ENCODE assay signal across 8 mouse cellular contexts in genomic region chr13:51170691-51171680, GRCm38 (mm10). TPM values are rescaled to one million over a fixed set of nuclear protein-coding genes. Genes with fewer than 3 reads are reported as not detected.
DNase-seq lines count a peak whose midpoint lies in the region; ATAC-seq and TF ChIP-seq lines count a peak whose summit lies in the region.

Gene Nxnl2, plus strand, starts transcription at chr13:51171022.

- H3K4me2 ChIP-seq in lung, embryonic 14.5 days, result peak within 1 kb of the TSS; percentile 98

- ATAC-seq in lung, embryonic 14.5 days (ENCODE audit: insufficient read depth), result peak; percentile 82
- peak; percentile 59 for ATAC-seq in neutrophil, adult 5-6 weeks (ENCODE audit: extremely low read depth, insufficient number of reproducible peaks, low FRiP score, poor library complexity, severe bottlenecking)

- no peaks in the 10 kb centered on the region for H3K9me3 ChIP-seq in lung, embryonic 14.5 days (ENCODE audit: low read depth, low read length)

- TF ChIP-seq CTCF in cortical plate, adult 2 months (IDR thresholded peaks at IDR 0.05; ENCODE audit: extremely low read depth, insufficient read depth, low read length), result 0 out of 2 replicates have a peak, but pooled peaks have one; percentile 1
- peak; percentile 59 for TF ChIP-seq CTCF in kidney, adult 2 months (conservative IDR thresholded peaks at IDR 0.05; ENCODE audit: insufficient read depth, insufficient read length, low read depth, low read length)
- peak; percentile 62 for TF ChIP-seq CTCF in lung, embryonic 14.5 days (IDR thresholded peaks at IDR 0.05; ENCODE audit: low read depth)
- peak; percentile 66; the same call in 1 of the 2 replicates for TF ChIP-seq CTCF in thymus, adult 2 months (IDR thresholded peaks at IDR 0.05; ENCODE audit: borderline replicate concordance, control insufficient read depth, extremely low read depth, insufficient read depth, low read length, poor library complexity)

- no peak within 1 kb of the TSS for H3K27ac ChIP-seq in cortical plate, adult 2 months (ENCODE audit: insufficient read depth, low read length)
- H3K27ac ChIP-seq in kidney, adult 2 months (ENCODE audit: insufficient read depth, low read depth, low read length), result no peak within 1 kb of the TSS
- no peak within 1 kb of the TSS for H3K27ac ChIP-seq in lung, embryonic 14.5 days (ENCODE audit: low read depth)
- no peak within 1 kb of the TSS for H3K27ac ChIP-seq in thymus, adult 2 months (ENCODE audit: control insufficient read depth, insufficient read depth, low read length)

- no peaks in the 10 kb centered on the region; the same call in 1 of the 2 replicates for H3K4me1 ChIP-seq in cortical plate, adult 2 months (ENCODE audit: control insufficient read depth, insufficient read depth, low read length)
- 0 out of 2 replicates have a peak, but pooled peaks cover 2% of the 10 kb centered on the region for H3K4me1 ChIP-seq in kidney, adult 2 months (ENCODE audit: control insufficient read depth, insufficient read depth, low read length)
- no peaks in the 10 kb centered on the region for H3K4me1 ChIP-seq in lung, embryonic 14.5 days (ENCODE audit: insufficient read depth)
- peaks cover 14% of the 10 kb centered on the region for H3K4me1 ChIP-seq in thymus, adult 2 months (replicated peaks; ENCODE audit: control insufficient read depth, insufficient read depth, low read length)

- TF ChIP-seq POLR2A in cortical plate, adult 2 months (IDR thresholded peaks at IDR 0.05; ENCODE audit: extremely low read depth, insufficient read depth, low read length), result no peak
- TF ChIP-seq POLR2A in kidney, adult 2 months (IDR thresholded peaks at IDR 0.05; ENCODE audit: low read depth, low read length), result no peak
- no peak for TF ChIP-seq POLR2A in thymus, adult 2 months (IDR thresholded peaks at IDR 0.05; ENCODE audit: control insufficient read depth, extremely low read depth, insufficient read depth, low read length, poor library complexity)

- peak within 1 kb of the TSS; percentile 33 for H3K4me3 ChIP-seq in cortical plate, adult 2 months (ENCODE audit: insufficient read depth, low read length)
- H3K4me3 ChIP-seq in kidney, adult 2 months (ENCODE audit: insufficient read depth, low read depth, low read length), result peak within 1 kb of the TSS; percentile 60
- peak within 1 kb of the TSS; percentile 49 for H3K4me3 ChIP-seq in lung, embryonic 14.5 days (ENCODE audit: low read depth, low read length)
- peak within 1 kb of the TSS; percentile 33 for H3K4me3 ChIP-seq in thymus, adult 2 months (ENCODE audit: control insufficient read depth, insufficient read depth, low read length)

- H3K36me3 ChIP-seq in kidney, adult 2 months (ENCODE audit: control insufficient read depth, insufficient read depth, low read length), result no peaks in the 10 kb centered on the region
- no peaks in the 10 kb centered on the region for H3K36me3 ChIP-seq in lung, embryonic 14.5 days (ENCODE audit: insufficient read depth)
- no peaks in the 10 kb centered on the region for H3K36me3 ChIP-seq in thymus, adult 2 months (ENCODE audit: control insufficient read depth, insufficient read depth, low read length)

- no peaks in the 10 kb centered on the region for H3K27me3 ChIP-seq in kidney, adult 2 months (replicated peaks; ENCODE audit: control insufficient read depth, insufficient read depth, low read length)
- peaks cover 9% of the 10 kb centered on the region; the same call in 1 of the 2 replicates for H3K27me3 ChIP-seq in lung, embryonic 14.5 days (ENCODE audit: insufficient read depth, low read length)
- H3K27me3 ChIP-seq in thymus, adult 2 months (ENCODE audit: control insufficient read depth, insufficient read depth, low read length), result no peaks in the 10 kb centered on the region

- DNase-seq in layer of hippocampus, postnatal 36 days, result peak; percentile 23 to 36
- DNase-seq in layer of hippocampus, adult 9-10 months (ENCODE audit: low spot score), result no peak
- peak; percentile 41 to 42 for DNase-seq in heart, adult 9 months (ENCODE audit: low spot score in 2 of 2)
- peak; percentile 63 for DNase-seq in kidney, adult 2 months
- DNase-seq in lung, embryonic 14.5 days, result peak; percentile 75
- DNase-seq in thymus, adult 2 months, result peak; percentile 81

- H3K9ac ChIP-seq in lung, embryonic 14.5 days, result peak within 1 kb of the TSS; percentile 32; the same call in 1 of the 2 replicates

- WGBS in kidney, adult 2 months, result under 1% methylated on average over 64 of the region's 64 CpGs
- WGBS in lung, embryonic 14.5 days, result 1% methylated on average over 64 of the region's 64 CpGs
- WGBS in thymus, adult 2 months, result 2% methylated on average over 64 of the region's 64 CpGs

RNA-seq across cellular contexts. Expression of gene Nxnl2, which starts in this region (rescaled TPM):
- under 1 TPM; 0.25 TPM for total RNA-seq in layer of hippocampus, postnatal 36 days (2021)
- 0.31 and 0.53 TPM in 2 replicates for polyA plus RNA-seq in cortical plate, adult 2 months (2012; rRNA removed)
- 0.53 and 0.69 TPM in 2 replicates for polyA plus RNA-seq in kidney, adult 2 months (2012; rRNA removed)
- 0.72 and 2.4 TPM in 2 replicates for polyA plus RNA-seq in lung, embryonic 14.5 days (2014; fragmentation: Nextera tagmentation; extraction: Ambion mirVana)
- total RNA-seq in neutrophil, adult 5-6 weeks (2017), result 0.35 TPM in 1 of 2 replicates, not detected in the other
- polyA plus RNA-seq in thymus, adult 2 months (2012; rRNA removed), result 1.5 and 1.8 TPM in 2 replicates

Comparison
In these comparisons a context has a peak if more than half of its experiments do, and no peak if none do; other contexts are left out.
1. Peak in DNase-seq in layer of hippocampus, postnatal 36 days; RNA of the gene not detected or under 1 TPM.
2. Peak in DNase-seq and H3K4me3 ChIP-seq in kidney, adult 2 months; RNA of the gene not detected or under 1 TPM.
3. Peak in ATAC-seq in neutrophil, adult 5-6 weeks; RNA of the gene not detected or under 1 TPM.
4. CTCF ChIP-seq: peak in every context shown above with its lines; median percentile 66 in thymus, adult 2 months; 62 in lung, embryonic 14.5 days; 59 in kidney, adult 2 months; 1 in cortical plate, adult 2 months.